Mouse (Mus musculus) gastrocnemius, adult 2 months (tissue): ENCODE data around the gene 4930558K02Rik. TPM values are rescaled to one million over a fixed set of nuclear protein-coding genes. Genes with fewer than 3 reads are reported as not detected.

Experiments used
- DNase-seq: peaks from one replicate; pipeline ENCODE4 v3.0.0; 2022
- H3K27ac ChIP-seq: fragments of 200-600 bp; 2 replicates; pipeline ENCODE4 v1.8.1; 2022; ENCODE audit warnings: mild to moderate bottlenecking
- H3K4me3 ChIP-seq: fragments of 200-600 bp; 2 replicates; pipeline ENCODE4 v1.8.1; 2022; ENCODE audit warnings: mild to moderate bottlenecking, moderate library complexity
- CTCF ChIP-seq: fragments of 200-600 bp; IDR thresholded peaks from 2 replicates; pipeline ENCODE4 v1.8.1; 2022; ENCODE audit warnings: antibody characterized with exemption, mild to moderate bottlenecking, moderate library complexity
- intact Hi-C: fragments of 180-260 bp; cut with DNase I; formaldehyde crosslinking; loops from one replicate; pipeline ENCODE4 v1.15.1; 2025
- total RNA-seq, 2 experiments: library from RNA; stranded (reverse); gene quantifications; 2 replicates each; pipeline ENCODE4 v1.2.3; 2021

The 4930558K02Rik gene
- total RNA-seq, 2 experiments from 2014 or later = not detected

GRCm38 (mm10) chr1:161967936-161968335 is 11.5 kb downstream of the 4930558K02Rik start:
- 0 out of 2 replicates have a peak overlapping the region, but pooled peaks have one; percentile 95 for H3K27ac ChIP-seq
- intact Hi-C loops = loop anchor here (5.0 kb wide), 1 partner anchor 91 kb away; the partner anchor contains the start of gene Suco
- no peak for DNase-seq
- no peak overlapping the region for H3K4me3 ChIP-seq
- no peak for TF ChIP-seq CTCF

- intact Hi-C loops = no loop called here
- TF ChIP-seq CTCF = peak; percentile 50
- no peak for DNase-seq
Observed at GRCm38 (mm10) chr1:161962465-161963377, 16.7 kb downstream of the 4930558K02Rik start.

GRCm38 (mm10) chr1:161957964-161958950 is 21.2 kb downstream of the 4930558K02Rik start:
- DNase-seq = no peak
- no peak for TF ChIP-seq CTCF
- Histone ChIP-seq H3K27ac (no peak overlapping the region), H3K4me3 (no peak overlapping the region)
- intact Hi-C loops = no loop called here

More at GRCm38 (mm10) chr1:161962465-161963377, 16.7 kb downstream of the 4930558K02Rik start:
- H3K27ac ChIP-seq = no peak overlapping the region
- no peak overlapping the region for H3K4me3 ChIP-seq

- DNase-seq = no peak
- H3K27ac ChIP-seq = no peak overlapping the region
- no peak for TF ChIP-seq CTCF
- intact Hi-C loops = no loop called here
- no peak overlapping the region for H3K4me3 ChIP-seq
Observed at GRCm38 (mm10) chr1:161955846-161956245, 23.6 kb downstream of the 4930558K02Rik start.

DNA sequence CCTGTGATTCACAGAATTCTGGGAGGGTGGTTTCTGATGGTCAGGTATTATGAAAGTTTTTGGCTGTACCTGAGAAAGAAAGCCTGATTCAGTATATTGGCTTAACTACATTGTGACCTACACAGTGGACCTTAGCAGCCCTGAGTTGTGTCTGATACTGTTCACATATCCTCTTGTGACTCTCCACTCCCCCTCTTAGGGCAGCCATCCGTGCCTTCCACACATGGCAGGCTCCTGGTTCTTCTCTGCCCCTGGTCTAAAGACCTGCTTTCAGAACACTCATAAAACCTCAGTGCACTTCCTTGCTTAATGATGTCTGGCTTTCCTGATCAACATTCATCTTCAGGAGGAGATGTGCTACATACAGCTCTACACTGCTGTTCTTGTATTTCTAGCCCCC is 26.8 kb downstream of the 4930558K02Rik start:
- no peak for DNase-seq
- H3K27ac ChIP-seq = no peak overlapping the region
- no peak for TF ChIP-seq CTCF
- H3K4me3 ChIP-seq = no peak overlapping the region
- intact Hi-C loops = no loop called here

GRCm38 (mm10) chr1:161951009-161951779 is 28.2 kb downstream of the 4930558K02Rik start:
- H3K27ac ChIP-seq = no peak overlapping the region
- no peak for DNase-seq
- intact Hi-C loops = no loop called here
- H3K4me3 ChIP-seq = no peak overlapping the region
- TF ChIP-seq CTCF = no peak

- TF ChIP-seq CTCF = no peak
- intact Hi-C loops = no loop called here
- H3K27ac ChIP-seq = no peak overlapping the region
- no peak overlapping the region for H3K4me3 ChIP-seq
- DNase-seq = no peak
Observed at GRCm38 (mm10) chr1:161942082-161942481, 37.4 kb downstream of the 4930558K02Rik start.

DNA sequence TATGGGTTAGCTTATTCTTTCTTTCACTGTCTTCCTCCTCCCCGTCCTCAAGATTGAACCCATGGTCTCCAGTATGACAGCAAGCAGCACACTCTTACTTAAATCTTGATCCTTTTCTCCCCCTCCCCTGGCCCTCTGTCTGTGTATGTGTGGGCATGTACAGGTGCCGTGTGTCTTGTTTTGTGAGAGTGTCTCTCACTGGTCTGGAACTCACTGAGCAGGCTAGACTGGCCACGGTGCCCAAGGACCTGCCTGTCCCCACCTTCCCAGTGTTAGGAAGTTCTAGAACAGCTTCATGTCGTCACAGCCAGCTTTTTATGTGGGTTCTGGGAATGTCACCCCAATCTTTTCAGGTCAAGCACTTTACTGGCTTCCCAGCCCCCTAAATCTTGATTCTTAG is 47.1 kb downstream of the 4930558K02Rik start:
- intact Hi-C loops = no loop called here
- DNase-seq = no peak

DNA sequence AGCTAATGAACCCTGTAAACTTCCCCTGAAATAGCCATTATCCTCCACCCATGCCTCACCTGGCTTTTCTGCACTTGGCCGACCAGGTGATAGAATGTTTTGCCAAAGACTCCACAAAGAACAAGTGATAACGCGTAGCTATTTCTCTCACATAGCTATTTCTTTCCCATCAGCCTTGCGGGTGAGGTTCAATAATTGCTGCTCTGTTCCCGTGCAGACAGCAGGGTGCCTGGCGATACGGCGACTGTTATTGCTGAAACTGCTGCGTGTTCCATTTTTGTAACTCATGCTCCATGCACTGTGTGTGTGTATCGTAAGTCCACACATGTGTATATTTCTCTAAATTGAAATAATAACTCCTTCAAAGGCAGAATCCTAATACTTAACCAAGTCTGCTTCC is 47.6 kb downstream of the 4930558K02Rik start:
- DNase-seq = no peak
- H3K27ac ChIP-seq = no peak overlapping the region
- no peak for TF ChIP-seq CTCF
- intact Hi-C loops = no loop called here
- no peak overlapping the region for H3K4me3 ChIP-seq

More for the DNA sequence above, 47.1 kb downstream of the 4930558K02Rik start:
- no peak for TF ChIP-seq CTCF
- H3K27ac ChIP-seq = no peak overlapping the region
- H3K4me3 ChIP-seq = no peak overlapping the region

DNA sequence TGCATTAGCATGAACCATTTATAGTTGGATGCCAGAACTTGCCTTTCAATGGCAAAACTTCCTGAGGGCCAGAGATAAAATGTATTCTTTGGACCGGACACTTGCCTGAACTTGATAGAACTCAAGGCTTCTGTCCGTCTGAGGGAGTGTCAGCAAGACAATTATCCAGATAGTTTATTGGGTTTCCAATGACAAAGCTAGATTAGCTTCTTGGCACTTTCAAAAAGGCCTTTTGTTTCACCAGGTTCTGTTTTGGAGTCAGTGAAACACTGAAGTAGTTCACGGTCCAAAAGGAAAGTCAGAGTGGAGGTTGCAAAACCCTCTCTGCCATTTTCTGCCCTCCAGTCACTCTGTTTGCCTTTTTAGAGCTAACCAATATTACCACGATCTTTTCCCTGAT is 48.1 kb downstream of the 4930558K02Rik start:
- intact Hi-C loops = no loop called here
- no peak for TF ChIP-seq CTCF
- DNase-seq = no peak
- H3K4me3 ChIP-seq = no peak overlapping the region
- no peak overlapping the region for H3K27ac ChIP-seq

DNA sequence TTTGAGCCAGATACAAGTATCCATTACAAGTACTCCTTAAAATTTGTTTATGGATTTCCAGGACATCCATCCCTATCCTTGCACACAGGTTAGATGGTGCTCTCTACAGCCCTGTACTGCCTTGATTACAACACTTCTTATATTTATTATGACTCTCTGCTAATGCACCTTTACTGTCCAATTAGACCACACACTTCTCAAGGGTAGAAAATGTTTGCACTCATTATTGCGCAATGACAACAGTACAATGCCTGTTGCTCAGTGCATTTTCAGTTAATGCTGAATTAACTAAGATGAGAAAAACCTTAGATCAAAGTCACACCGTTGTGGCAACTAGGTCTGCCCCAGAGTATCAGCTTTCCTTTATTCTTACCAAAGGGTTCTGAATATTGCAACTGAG is 51.5 kb downstream of the 4930558K02Rik start:
- no peak for DNase-seq
- TF ChIP-seq CTCF = no peak
- Histone ChIP-seq H3K4me3 (no peak overlapping the region), H3K27ac (no peak overlapping the region)
- intact Hi-C loops = no loop called here

GRCm38 (mm10) chr1:161925281-161925805 is 54.1 kb downstream of the 4930558K02Rik start:
- DNase-seq = peak; percentile 26
- Histone ChIP-seq H3K27ac (no peak overlapping the region), H3K4me3 (no peak overlapping the region)
- no peak for TF ChIP-seq CTCF
- intact Hi-C loops = no loop called here
